Mouse (Mus musculus) activated CD4-positive, CD25-positive, alpha-beta regulatory T cell, adult 4 months (primary cell): ENCODE data around the gene Eif3g. TPM values are rescaled to one million over a fixed set of nuclear protein-coding genes. Genes with fewer than 3 reads are reported as not detected.

Source experiments
- ATAC-seq: one replicate; pipeline ENCODE4 v1.8.0; 2017
- polyA plus RNA-seq, 2 experiments: library from polyadenylated mRNA; unstranded; fragments of 100-300 nt; shearing (Covaris generic); gene quantifications; one replicate each; pipeline ENCODE4 v1.2.1; 2017

Eif3g gene
- polyA plus RNA-seq, 2 experiments from 2014 or later, result 190 to 235 TPM

DNA sequence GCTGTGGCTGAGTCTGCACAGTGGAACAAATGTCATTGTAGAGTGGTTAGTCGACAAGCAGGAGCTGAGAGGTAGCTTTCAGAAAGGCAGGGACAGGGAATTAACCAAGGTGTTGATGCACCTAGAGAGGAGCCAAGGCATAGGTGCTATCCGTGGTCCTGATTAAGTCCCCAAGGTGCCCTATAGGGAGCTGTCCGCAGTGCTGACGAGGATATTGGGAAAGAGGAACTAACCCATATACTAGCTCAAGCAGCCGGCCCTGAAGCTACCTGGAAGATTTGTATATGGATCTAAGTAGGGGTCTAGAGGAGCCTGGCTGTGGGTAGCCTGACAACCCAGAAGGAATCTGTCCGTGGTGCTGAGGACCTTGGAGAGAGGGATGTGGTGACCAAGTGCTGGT, 41.3 kb downstream of the Eif3g start:
- ATAC-seq, result no peak

DNA sequence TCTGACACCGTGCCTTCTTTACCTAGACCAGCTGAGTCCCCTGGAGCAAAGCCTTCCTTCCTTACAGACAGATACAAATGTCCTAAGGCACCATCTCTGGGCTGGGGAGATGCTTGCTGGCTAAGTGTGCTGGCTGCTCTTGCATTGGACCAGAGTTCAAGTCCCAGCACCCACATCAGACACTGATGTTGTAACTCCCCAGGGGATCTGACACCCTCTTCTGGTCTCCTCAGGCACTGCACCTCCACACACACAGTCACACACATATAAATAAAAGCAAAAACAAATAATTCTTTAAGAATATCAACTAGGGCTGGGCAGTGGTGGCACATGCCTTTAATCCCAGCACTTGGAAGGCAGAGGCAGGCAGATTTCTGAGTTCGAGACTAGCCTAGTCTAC, 48.2 kb downstream of the Eif3g start:
- no peak for ATAC-seq

Other genes with a start within 250 kb of the Eif3g start
- gene Pin1, start 246.5 kb downstream of the Eif3g start, polyA plus RNA-seq, result 10 to 100 TPM; 22.6 to 27.2 TPM
- under 1 TPM in 1 of 2 experiments, not detected in 1; 0.25 TPM for gene Olfm2, start 152.3 kb downstream of the Eif3g start, polyA plus RNA-seq
- gene Col5a3, start 83.6 kb downstream of the Eif3g start, polyA plus RNA-seq, result not detected
- not detected for gene Rdh8, start 80.1 kb downstream of the Eif3g start, polyA plus RNA-seq
- 10 to 100 TPM; 12.4 to 14.6 TPM for gene A230050P20Rik, start 30.0 kb downstream of the Eif3g start, polyA plus RNA-seq
- 1 to 10 TPM in 1 of 2 experiments, under 1 TPM in 1; 0.76 to 1.5 TPM for gene Angptl6, start 18.9 kb downstream of the Eif3g start, polyA plus RNA-seq
- gene Ppan, start 10.4 kb downstream of the Eif3g start, polyA plus RNA-seq, result 10 to 100 TPM; 22.9 to 30.1 TPM
- 10 to 100 TPM; 51.2 to 52.7 TPM for gene Dnmt1, start 61.3 kb upstream of the Eif3g start, polyA plus RNA-seq
- gene S1pr2, start 78.2 kb upstream of the Eif3g start, polyA plus RNA-seq, result 1 to 10 TPM; 3.2 to 5.0 TPM
- 100 to 1,000 TPM; 100 to 103 TPM for gene Mrpl4, start 104.1 kb upstream of the Eif3g start, polyA plus RNA-seq
- 10 to 100 TPM; 55.3 to 64.7 TPM for gene Icam1, start 117.4 kb upstream of the Eif3g start, polyA plus RNA-seq
- gene Icam4, start 130.8 kb upstream of the Eif3g start, polyA plus RNA-seq, result 1 to 10 TPM; 2.9 to 3.8 TPM
- gene Icam5, start 133.4 kb upstream of the Eif3g start, polyA plus RNA-seq, result not detected
- gene Zglp1, start 168.5 kb upstream of the Eif3g start, polyA plus RNA-seq, result under 1 TPM in 1 of 2 experiments, not detected in 1; 0.66 TPM
- gene Gm49373, start 174.5 kb upstream of the Eif3g start, polyA plus RNA-seq, result not detected
- 10 to 100 TPM; 14.3 to 17.2 TPM for gene Fdx1l, start 175.0 kb upstream of the Eif3g start, polyA plus RNA-seq
- 1 to 10 TPM in 1 of 2 experiments, under 1 TPM in 1; 0.67 to 3.2 TPM for gene Gm38431, start 193.4 kb upstream of the Eif3g start, polyA plus RNA-seq
- gene Raver1, start 193.4 kb upstream of the Eif3g start, polyA plus RNA-seq, result 10 to 100 TPM; 22.8 to 25.1 TPM
- gene Tyk2, start 232.6 kb upstream of the Eif3g start, polyA plus RNA-seq, result 10 to 100 TPM; 30.0 to 60.9 TPM